Mouse (Mus musculus): ENCODE data around the gene Rassf3.

DNA sequence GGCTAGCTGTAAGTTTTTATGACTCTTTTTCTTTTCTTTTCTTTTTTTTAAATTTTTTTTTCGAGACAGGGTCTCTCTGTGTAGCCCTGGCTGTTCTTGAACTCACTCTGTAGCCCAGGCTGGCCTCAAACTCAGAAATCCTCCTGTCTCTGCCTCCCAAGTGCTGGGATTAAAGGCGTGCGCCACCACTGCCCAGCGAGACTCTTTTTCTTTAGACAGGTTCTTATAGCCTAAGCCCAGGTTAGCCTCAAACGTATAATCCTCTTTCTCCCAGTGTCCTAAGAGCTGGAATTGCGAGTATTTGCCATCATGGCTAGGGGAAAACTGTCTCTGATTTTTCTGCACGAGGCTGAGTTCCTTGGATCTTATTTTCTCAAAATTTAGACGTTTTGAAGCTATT lies 112.9 kb downstream of the Rassf3 start:
- TF ChIP-seq CTCF (IDR thresholded peaks at IDR 0.05; ENCODE audit: extremely low read depth, insufficient read depth, insufficient read length, insufficient replicate concordance) (no peak), POLR2A (IDR thresholded peaks at IDR 0.05; ENCODE audit: low read depth, low read length) (no peak)
